Mouse (Mus musculus) cerebellum, adult 18-20 months (tissue): Measurements from ENCODE around the gene Arhgap21.
A peak's percentile ranks its signal among the peaks of the same experiment; 100 is the strongest.
"Not testable (repeated sequence)": the region's sequence is repeated elsewhere in the genome, so short reads cannot be mapped to it uniquely, and the experiment has no call there.

ENCODE experiments used
- DNase-seq, 2 experiments: peaks; one replicate each; pipeline ENCODE4 v3.0.0; 2021

The Arhgap21 gene

GRCm38 (mm10) chr2:20939367-20939766, 29.3 kb downstream of the Arhgap21 start:
- no peak for DNase-seq

GRCm38 (mm10) chr2:20936609-20937221, 32.0 kb downstream of the Arhgap21 start:
- no peak for DNase-seq

GRCm38 (mm10) chr2:20934406-20934805, 34.3 kb downstream of the Arhgap21 start:
- DNase-seq: no peak

GRCm38 (mm10) chr2:20932748-20933313, 35.9 kb downstream of the Arhgap21 start:
- peak in 1 of 2 experiments; percentile 38 for DNase-seq

GRCm38 (mm10) chr2:20931761-20932160, 36.9 kb downstream of the Arhgap21 start:
- DNase-seq: not testable (repeated sequence)

GRCm38 (mm10) chr2:20928454-20928853, 40.2 kb downstream of the Arhgap21 start:
- DNase-seq: no peak

- no peak for DNase-seq
Observed at GRCm38 (mm10) chr2:20924938-20925337, 43.7 kb downstream of the Arhgap21 start.

- DNase-seq: no peak
Observed at GRCm38 (mm10) chr2:20922366-20922765, 46.3 kb downstream of the Arhgap21 start.

- no peak for DNase-seq
Observed at GRCm38 (mm10) chr2:20921558-20921957, 47.1 kb downstream of the Arhgap21 start.

- DNase-seq: no peak
Observed at GRCm38 (mm10) chr2:20921021-20921420, 47.7 kb downstream of the Arhgap21 start.

GRCm38 (mm10) chr2:20914531-20915320, 54.0 kb downstream of the Arhgap21 start:
- DNase-seq: no peak

- DNase-seq: no peak
Observed at GRCm38 (mm10) chr2:20913019-20913415, 55.7 kb downstream of the Arhgap21 start.

GRCm38 (mm10) chr2:20912348-20913018, 56.2 kb downstream of the Arhgap21 start:
- DNase-seq: no peak

GRCm38 (mm10) chr2:20910446-20910845, 58.2 kb downstream of the Arhgap21 start:
- DNase-seq: peak; percentile 71 to 78

GRCm38 (mm10) chr2:20909404-20909803, 59.3 kb downstream of the Arhgap21 start:
- no peak for DNase-seq

- no peak for DNase-seq
Observed at GRCm38 (mm10) chr2:20907291-20907690, 61.4 kb downstream of the Arhgap21 start.

- peak in 1 of 2 experiments; percentile 47 for DNase-seq
Observed at GRCm38 (mm10) chr2:20905411-20905810, 63.3 kb downstream of the Arhgap21 start.

- DNase-seq: peak; percentile 91 to 93
Observed at GRCm38 (mm10) chr2:20902981-20903645, 65.6 kb downstream of the Arhgap21 start.

- no peak for DNase-seq
Observed at GRCm38 (mm10) chr2:20901916-20902315, 66.8 kb downstream of the Arhgap21 start.

- DNase-seq: no peak
Observed at GRCm38 (mm10) chr2:20899301-20899700, 69.4 kb downstream of the Arhgap21 start.

GRCm38 (mm10) chr2:20898684-20899083, 70.0 kb downstream of the Arhgap21 start:
- peak; percentile 85 to 90 for DNase-seq

- DNase-seq: peak in 1 of 2 experiments; percentile 30
Observed at GRCm38 (mm10) chr2:20896446-20896845, 72.2 kb downstream of the Arhgap21 start.
